Mouse (Mus musculus) stomach, embryonic 14.5 days (tissue): ENCODE measurements at regions not wholly inside any gene's neighbourhood (a gene's known extent, or its start where the extent isn't known, plus 50 kb on each side); places are given as distances from the start of the nearest gene placed in this dataset.

Source experiments
- ATAC-seq: fragments of 200-750 bp; cut with Nextera tagmentation; 2 replicates; pipeline ENCODE4 v1.8.0; 2017; ENCODE audit warnings: low read depth, moderate TSS enrichment; ENCODE audit not compliant: insufficient number of reproducible peaks, insufficient read depth, low FRiP score
- H3K27ac ChIP-seq: fragments of 300-500 bp; sonication (generic); 2 replicates; pipeline ENCODE4 v1.5.1; 2014; ENCODE audit warnings: mild to moderate bottlenecking, low read length, moderate library complexity, mixed read lengths
- H3K27me3 ChIP-seq: fragments of 300-500 bp; sonication (generic); 2 replicates; pipeline ENCODE4 v1.6.1; 2014; ENCODE audit warnings: low read length, control low read depth, mixed read lengths; ENCODE audit not compliant: control insufficient read depth, insufficient read depth
- H3K36me3 ChIP-seq: fragments of 300-500 bp; sonication (generic); 2 replicates; pipeline ENCODE4 v1.6.1; 2014; ENCODE audit warnings: mild to moderate bottlenecking, control low read depth, low read length, moderate library complexity, mixed read lengths; ENCODE audit not compliant: control insufficient read depth, insufficient read depth
- H3K4me1 ChIP-seq: fragments of 300-500 bp; sonication (generic); 2 replicates; pipeline ENCODE4 v1.6.1; 2014; ENCODE audit warnings: low read length, control low read depth, mixed read lengths; ENCODE audit not compliant: control insufficient read depth, insufficient read depth
- H3K4me2 ChIP-seq: fragments of 300-500 bp; sonication (generic); replicated peaks from 2 replicates; pipeline ENCODE4 v1.6.1; 2014; ENCODE audit warnings: low read depth, low read length, control low read depth
- H3K4me3 ChIP-seq: fragments of 300-500 bp; sonication (generic); 2 replicates; pipeline ENCODE4 v1.5.1; 2014; ENCODE audit warnings: low read depth, low read length, control low read depth
- H3K9ac ChIP-seq: fragments of 300-500 bp; sonication (generic); replicated peaks from 2 replicates; pipeline ENCODE4 v1.6.1; 2014; ENCODE audit warnings: low read depth, mild to moderate bottlenecking, control low read depth, low read length, moderate library complexity, mixed read lengths
- H3K9me3 ChIP-seq: fragments of 300-500 bp; sonication (generic); 2 replicates; pipeline ENCODE4 v1.6.1; 2016; ENCODE audit warnings: low read depth, low read length, control low read depth; ENCODE audit not compliant: control insufficient read depth
- WGBS: fragments of 180-500 bp; shearing (Covaris S2); extraction: QIAGEN DNeasy Blood & Tissue Kit; methylation state at CpG from one replicate; pipeline ENCODE4 v1.1.7; 2014; 5-methylcytosine and 5-hydroxymethylcytosine counted together

DNA sequence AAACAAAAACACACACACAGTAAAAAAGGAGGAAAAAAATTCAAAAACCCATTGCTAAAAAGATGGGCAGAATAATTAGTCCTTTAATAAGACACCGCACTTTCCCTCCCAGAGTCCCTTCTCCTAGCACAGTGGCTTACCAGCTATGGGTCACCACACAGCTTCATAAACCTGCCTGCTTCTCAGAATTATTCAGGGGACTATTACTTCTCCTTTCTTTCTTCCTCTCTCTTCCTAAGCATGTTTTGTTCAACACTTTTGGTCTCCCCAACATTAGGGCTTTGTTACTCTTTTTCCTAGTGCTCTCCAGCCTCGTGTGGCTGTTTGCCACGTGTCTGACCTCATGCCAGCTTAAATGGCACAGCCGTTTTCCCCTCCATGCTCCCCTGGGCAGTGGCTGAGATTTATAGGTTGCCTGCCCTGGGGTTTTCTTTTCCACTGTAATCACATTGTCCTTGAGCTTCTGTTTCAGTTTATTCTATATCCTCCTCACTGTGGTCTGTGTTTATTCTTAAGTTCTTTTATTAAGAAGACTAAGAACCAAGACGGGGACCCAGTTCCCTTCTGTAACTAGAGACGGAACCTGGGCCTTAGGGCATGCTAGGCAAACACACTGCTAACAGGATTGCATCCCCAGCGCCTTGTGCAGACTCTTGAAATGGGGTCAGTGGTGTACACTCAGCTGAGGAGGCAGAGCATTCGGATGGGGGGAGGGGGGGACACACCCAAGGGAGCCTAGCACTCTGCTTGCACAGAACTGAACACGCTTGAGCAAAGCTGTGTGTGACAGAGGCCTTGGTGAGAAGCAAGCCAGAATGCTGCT is 54.2 kb upstream of the Hdhd5 start:
- no peak overlapping the region for H3K4me2 ChIP-seq
- H3K9ac ChIP-seq: no peak overlapping the region
- H3K27ac ChIP-seq: no peak overlapping the region
- H3K4me3 ChIP-seq: no peak overlapping the region
- ATAC-seq: no peak
- no peaks in the 10 kb centered on the region for H3K4me1 ChIP-seq
- H3K9me3 ChIP-seq: no peaks in the 10 kb centered on the region
- H3K27me3 ChIP-seq: no peaks in the 10 kb centered on the region
- H3K36me3 ChIP-seq: no peaks in the 10 kb centered on the region
- WGBS: 49% methylated on average over 9 of the region's 9 CpGs

DNA sequence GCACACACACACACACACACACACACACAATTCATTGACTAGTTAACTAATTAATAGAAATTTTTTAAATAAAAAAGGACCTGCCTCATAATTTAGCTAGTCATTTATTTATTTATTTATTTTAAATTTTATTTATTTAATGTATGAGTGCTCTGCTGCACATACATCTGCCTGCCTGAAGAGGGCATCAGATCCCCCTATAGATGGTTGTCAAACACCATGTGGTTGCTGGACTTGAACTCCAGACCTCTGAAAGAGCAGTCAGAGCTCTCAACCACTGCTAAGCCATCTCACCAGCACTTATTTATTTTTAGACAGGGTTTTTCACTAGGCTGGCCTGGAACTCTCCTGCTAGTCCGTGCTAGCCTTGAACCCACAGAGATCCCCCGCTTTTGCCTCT is 50.6 kb upstream of the Hdhd5 start:
- Histone ChIP-seq H3K27me3 (0 out of 2 replicates have a peak, but pooled peaks cover 5% of the 10 kb centered on the region), H3K9ac (no peak overlapping the region), H3K9me3 (no peaks in the 10 kb centered on the region), H3K27ac (no peak overlapping the region), H3K4me2 (no peak overlapping the region), H3K4me1 (peaks cover 5% of the 10 kb centered on the region; the same call in 1 of the 2 replicates), H3K36me3 (no peaks in the 10 kb centered on the region), H3K4me3 (no peak overlapping the region)
- 86% methylated on average over 2 of the region's 2 CpGs for WGBS
- ATAC-seq: no peak
